Mouse (Mus musculus) layer of hippocampus, postnatal 36 days (tissue): ENCODE data around the gene Kif16b. TPM values are rescaled to one million over a fixed set of nuclear protein-coding genes. Genes with fewer than 3 reads are reported as not detected.

Experiments used
- DNase-seq, 2 experiments: peaks; one replicate each; pipeline ENCODE4 v3.0.0; 2022
- total RNA-seq, 2 experiments: library from RNA; stranded (reverse); gene quantifications; 2 replicates each; pipeline ENCODE4 v1.2.3; 2021

Kif16b gene
- 10 to 100 TPM in 1 of 2 experiments, 1 to 10 TPM in 1; 9.7 to 10.9 TPM for total RNA-seq

DNA sequence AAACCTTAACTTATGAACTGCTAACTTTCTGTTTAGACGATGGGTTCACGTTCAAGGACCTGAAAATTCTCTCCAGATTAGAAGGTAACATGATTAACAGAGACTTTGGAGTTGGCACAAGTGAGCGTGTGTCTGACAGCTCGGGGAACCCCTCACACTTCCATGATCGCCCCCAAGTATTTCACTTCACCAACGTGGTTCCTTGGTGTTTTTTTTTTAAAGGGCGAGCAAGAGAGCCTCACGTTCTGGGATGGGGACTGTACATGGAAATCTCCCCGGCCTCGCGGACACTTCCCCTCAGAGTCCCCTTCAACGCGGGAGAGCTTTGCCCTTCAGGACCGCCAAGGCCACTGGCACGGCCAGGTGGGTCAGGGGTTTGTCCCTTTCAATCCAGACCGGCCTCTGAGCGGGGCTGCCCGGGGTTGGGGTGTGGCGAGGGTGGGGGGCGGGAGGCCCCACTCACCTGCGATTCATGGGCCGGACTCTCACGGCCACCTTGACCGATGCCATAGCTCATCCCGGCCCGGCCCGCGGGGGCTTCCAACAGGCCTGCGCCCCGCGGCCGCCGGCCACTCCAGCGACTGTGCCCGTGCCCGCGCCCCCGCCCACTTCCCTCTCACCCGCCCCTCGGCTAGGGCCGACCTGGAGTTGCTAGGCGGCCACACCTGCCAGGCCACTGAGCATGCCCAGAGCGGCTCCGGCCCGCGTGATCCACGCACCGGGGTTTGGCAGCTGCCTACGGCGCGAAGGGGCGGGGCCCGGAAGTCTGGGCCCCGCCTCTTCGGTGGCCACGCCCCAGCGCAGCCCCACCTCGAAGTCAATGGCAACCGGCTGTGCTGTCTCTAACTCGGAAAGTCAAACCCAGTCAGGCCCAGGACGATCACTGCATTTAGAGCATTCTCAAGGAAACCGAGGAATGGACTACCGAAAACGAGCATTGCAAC, at the start of gene Kif16b:
Kif16b (minus strand) TSS at position 670 of the 944 bp plus-strand sequence.
- DNase-seq = peak; percentile 88

DNA sequence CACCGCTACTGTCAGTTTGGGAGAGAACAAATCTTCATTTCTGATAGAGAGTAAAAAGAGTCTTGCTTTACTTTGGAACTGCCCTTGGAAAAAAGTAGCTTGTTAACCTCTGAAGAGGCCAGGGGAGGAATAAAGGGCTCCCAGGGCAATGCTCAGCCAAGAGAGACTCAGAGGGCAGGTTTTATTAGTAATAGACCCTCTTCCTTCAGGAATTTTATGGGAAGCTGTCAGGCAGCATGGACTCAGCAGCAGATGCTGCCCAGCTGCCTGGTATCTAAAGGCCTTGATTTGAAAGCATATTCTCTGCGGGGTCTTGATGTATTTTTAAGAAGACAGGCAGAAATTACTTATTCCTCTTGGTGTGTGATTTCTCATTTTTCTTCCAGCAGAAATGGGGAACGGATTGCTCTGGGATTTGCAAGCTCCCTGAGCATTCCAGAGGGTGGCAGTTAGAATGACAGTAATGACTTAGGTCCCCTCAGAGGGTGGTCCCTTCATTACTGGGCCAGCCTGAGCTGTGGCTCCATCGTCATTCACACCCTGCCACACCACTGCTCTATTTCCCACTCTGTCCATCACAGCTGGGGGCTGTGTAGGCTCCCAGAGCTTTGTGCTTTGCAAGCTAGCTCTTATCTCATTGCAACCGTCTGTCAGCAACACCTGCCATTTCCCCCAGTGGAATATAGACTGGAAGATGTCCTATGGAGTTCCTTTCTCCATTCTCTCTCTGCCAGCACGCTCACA, 39.7 kb upstream of the Kif16b start:
- DNase-seq = no peak

DNA sequence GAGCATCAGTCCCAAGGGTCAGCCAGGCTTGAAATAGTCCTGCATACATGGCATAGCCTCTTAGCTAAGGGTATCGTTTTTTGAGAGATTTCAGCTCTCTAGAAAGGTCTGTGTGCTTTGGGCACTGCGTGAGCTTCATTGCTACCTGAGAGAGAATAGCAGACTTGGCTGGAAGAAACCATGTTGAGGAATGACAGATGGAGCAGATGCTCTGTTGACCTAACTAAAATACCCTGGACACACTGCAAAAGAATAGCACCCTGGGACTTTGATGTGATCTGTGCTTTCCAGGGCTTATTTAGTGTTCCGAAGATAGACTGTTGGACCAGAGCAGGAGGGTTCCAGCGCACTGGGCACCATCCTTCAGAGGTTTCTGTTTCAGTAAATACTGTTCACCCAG, 29.1 kb upstream of the Kif16b start:
- DNase-seq = no peak

DNA sequence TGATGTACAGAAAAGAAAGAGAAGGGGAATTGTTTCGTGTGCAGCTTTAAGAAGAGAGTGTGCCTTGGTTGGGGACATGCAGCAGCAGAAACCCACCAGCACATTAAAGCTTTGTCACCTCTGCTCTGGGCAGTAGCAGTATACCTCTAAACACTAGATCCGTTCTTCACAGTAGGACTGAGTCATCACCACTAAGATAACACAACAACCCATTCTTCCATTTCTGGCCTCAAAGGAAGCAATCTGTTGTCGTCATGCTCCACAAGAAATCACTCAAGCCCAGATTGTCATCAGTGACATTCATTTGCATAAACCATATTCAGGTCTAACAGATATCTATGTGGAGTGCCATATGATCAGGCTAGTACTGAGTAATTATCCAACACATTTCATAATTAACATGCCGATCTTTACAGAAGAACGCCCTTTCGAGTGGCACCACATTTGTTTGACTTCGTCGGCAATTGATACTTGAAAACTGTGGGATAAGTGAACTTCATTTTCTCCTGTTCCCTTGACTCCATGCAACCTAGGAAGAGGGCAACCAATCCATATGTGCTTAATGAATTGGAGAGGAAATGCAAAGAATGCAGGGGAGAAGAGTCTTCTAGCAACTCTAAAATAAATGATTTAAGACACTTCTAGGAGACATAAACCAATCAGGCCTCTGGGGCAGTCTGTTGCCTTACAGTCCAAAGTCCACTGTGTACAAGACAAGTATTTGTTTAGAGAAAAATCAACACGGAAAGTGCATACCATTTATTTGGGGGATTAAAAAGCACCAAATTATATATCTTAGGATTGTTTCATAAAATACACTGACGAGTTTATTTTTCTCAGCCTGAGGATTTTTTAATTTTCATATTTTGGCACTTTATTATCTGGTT, 28.1 kb upstream of the Kif16b start:
- DNase-seq = no peak

DNA sequence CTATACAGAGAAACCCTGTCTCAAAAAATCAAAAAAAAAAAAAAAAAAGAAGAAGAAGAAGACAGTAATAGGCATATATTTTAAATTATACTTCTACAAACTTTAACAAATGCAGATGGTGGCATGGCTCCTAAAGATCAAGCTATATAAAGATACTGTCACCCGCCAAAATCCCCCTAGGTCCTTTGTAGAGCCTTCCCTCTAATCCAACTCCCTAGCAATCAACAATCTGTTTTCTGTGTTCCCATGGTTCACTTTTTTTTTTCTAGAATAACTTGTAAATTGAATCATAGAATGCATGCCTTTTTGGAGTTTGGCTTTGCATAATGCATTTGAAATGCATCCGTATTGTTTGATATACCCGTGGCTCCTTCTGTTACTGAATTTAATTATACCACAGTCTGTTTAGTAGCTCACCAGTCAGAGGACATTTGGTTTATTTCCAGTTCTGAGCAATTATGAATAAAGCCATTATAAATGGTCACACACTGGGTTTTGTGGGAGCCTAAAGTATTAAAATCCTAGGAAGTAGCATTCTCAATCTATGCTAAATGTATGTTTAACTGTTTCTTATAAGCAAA, 9.6 kb upstream of the Kif16b start:
- no peak for DNase-seq

DNA sequence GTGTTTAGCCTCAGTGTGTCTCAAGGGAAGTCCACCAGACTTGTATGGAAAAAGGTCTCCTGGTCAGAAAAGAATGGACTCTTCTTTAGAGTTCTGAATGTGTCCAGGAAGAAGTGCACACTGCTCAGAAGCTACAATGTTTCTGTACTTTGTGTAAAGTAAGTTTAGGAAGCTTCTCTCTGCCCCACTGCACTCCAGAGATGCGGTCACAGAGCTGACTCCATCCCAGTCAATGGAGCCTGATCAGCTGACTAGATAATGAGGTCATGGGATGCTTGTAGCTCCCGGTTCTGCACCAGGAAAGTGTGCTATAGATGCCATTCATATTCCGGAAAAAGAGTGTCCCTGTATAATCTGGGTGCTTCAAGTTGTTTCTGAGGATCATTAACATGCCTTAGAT, 7.9 kb upstream of the Kif16b start:
- no peak for DNase-seq

DNA sequence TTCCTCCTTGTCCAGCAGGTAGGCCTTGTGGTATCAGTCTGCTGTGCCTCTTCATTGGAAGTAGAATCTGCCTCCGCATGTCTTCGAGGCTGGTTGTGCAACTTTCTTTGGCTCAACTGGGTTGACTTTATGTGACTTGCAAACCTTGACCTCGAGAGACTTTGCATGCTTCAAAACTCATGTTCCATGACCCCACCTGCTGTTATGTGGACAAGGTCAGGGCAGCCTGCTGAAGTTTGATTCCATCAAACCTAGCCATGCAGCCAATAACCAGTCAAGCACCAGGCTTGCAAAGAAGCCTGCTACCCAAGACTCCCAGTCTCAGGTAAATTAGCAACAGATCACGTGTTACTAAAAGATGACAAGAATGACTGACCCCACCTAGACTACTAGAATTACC, 5.7 kb upstream of the Kif16b start:
- no peak for DNase-seq

DNA sequence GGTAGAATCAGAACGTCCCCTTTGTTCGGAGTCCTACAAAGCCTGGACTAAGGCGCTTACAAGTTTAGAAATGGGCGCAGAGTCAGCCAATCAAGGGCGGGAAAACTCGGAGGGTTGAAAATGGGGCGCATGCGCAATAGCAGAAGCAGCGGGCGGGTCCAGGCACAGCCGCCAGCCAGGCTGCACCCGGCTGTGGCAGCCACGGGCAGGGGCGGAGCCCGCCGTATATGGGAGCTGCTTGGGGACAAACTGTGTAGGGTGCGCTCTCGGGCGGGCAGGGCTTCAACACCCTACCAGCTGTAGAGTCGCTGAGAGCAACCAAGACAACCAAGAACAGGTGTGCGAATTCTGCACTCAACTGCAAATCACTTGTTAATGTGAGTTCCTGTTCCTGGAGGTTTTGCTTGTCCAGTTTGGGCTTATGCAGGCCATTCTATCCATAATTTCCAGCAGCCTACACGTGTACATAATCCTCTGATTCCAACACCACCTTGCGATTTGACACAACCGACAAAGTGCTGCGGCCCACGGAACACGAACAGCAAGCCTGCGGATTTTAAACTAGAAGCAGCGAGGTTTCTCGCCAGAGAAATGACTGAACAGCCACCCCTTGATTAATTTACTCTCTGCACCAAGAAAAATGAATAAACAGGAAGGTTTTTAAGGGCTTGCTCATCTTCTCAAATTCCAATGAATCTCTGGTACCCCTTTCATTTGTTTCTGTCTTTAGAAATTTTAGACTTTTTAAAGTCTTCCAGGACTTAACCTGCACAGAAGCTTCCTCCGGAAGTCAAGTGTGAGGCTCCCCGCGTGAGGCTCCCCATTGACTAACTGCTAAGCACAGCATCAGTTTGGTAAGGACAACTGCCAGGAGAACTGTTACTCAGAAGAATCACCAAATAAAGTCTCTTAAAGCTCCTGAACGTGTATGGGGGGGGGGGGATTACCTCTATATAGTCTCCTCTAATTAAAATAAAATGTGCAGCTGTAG, 1.9 kb upstream of the Kif16b start:
- DNase-seq = peak; percentile 93 to 94

DNA sequence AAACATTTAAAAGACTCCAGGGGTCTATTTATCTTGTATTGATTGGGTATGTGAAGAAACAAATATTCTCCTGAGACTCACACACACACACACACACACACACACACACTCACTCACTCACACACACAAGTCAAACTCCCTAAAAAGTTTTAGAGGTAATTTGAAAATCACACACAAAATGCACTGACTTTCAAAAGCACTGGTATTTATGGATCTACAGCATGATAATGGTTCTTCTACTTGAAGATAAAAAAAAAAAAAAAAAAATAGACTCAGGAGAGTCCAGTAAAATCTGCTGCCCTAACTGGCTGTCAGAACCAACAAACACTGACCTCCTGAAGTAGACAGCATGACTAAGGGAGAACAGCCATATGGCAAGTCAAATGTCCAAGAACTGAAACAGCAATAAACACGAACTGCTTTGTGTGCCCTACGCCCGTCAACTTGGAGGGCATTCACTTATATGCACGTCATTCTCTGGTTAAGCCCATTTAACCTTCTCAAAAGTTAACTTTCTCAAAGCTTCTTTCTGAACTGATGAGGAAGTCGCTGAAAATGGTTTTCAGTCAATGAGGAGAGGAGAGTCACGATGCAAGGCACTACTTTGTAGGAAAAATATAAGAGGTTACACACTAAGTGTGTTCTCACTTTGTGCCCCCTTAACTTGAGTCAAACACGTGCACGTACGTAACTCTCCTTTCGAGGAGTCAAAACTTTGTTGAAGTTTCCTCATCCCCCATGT, 1.0 kb downstream of the Kif16b start:
- no peak for DNase-seq

DNA sequence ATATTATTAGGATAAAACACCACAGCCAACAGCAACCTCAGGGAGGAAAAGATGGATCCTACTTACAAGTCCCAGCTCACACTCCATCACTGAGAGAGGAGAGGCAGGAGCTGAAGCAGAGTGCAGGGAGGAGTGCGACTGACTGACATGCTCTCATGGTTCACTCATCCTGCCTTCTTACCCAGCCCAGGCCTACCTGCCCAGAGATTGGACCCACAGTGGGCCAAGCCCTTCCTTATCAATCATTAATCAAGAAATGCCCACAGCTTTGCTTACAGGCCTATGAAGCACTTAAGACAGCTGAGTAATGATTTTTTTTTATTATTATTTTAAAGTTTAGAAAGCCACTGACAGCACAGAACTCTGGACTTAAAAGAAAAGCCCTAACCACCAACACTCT, 7.6 kb downstream of the Kif16b start:
- no peak for DNase-seq

DNA sequence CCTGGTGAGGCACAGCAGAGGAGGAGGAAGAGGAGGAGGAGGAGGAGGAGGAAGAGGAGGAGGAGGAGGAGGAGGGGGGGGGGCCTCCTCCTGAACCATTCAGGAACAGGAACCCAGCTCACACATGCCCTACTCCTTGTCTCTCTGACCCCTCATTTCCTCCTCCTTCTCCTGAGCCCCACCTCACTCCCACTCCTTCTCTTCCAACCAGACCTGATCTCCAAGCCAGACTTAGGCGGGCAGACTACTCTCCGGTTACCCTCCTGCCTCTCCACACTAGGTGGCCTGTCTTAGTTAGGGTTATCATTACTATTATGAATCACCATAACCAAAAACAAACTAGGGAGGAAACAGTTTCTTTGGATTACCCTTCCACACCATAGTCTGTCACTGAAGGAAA, 10.0 kb downstream of the Kif16b start:
- DNase-seq = no peak

DNA sequence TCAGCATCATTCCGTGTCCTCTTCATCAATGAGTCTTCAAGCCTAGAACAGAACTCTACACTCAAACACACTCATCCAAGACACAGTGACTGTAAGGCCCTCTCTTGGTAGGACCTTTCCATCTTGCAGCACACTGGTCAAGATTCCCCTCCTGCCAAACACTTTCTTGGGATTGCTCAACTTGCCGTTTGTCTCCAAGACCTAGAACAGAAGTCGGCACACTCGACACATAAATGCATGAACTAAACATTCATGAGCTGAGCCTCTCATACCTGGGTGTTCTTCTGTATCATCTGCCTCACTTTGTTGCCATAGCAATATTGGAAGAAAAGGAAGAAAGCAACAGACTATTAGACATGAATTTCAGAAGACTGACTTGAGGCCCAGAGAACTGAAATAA, 16.9 kb downstream of the Kif16b start:
- no peak for DNase-seq

DNA sequence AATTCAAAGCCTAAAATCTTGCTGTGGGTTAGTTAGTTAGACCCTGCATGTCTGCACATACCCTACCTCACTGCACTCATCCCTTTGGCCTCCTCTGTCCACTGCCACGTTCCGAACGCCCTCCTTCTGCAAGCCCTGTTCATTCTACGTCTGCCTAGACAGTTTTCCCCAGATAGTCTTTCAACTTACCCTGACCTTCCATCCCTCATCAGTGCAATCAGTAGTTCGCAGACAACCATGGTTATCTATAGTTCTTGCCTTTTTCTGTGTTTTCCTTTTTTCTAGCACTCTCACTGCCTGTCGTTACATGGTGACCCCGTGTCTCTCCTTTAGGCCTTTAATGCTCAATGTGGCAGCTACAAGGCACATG, 17.7 kb downstream of the Kif16b start:
- no peak for DNase-seq

DNA sequence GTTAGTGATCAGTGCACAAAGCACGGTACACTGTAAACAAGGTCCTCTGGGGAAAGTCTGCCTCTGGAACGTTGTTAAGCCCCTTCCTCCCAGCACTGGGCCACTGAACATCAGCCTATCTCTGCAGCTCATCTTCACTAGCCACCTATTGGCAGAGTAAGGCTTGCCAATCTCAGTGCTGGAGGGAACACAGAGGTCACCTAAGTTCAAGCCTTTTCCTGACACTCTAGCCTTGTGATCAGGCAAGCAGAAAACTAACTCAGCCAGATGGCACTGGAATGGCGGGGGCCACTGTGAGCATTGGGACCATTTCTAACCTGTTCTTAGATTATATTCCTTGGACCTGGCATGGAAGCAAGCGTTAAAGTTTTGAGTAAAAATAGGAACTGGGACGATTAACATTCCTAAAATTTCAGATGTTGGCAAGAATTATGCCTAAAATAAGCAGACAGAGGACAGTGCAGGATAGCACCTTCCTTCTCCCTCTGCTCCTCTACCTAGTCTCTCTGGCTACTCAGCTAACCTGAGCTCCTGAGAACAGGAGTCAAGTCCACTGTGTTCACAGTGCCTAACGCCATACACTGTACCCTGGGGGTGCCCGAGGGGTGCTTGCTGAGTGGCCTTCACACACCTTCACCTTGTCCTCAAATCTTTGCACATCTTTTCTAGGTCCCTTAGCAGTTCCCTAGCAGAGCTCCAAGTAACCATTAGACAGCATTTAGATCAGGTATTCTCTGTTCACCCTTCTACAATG, 18.3 kb downstream of the Kif16b start:
- DNase-seq = no peak

DNA sequence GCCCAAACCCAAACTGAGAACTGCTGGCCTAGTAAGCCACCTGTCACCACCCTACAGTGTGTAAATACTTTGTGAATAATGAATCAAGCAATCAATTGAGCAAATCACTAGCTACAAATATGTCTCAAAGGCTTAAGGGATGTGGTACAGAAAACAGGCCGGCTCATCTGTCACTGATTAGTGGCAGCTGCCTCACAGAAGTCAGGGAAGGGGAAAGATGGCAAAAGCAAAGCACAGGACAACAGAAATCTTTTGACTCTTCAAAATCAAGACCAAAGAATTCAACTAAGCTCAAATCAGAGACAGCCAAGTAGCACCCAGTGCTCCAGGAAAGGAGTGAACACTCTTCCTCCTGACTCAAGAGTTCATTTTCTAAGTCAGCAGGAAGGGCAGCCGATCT, 18.9 kb downstream of the Kif16b start:
- no peak for DNase-seq

DNA sequence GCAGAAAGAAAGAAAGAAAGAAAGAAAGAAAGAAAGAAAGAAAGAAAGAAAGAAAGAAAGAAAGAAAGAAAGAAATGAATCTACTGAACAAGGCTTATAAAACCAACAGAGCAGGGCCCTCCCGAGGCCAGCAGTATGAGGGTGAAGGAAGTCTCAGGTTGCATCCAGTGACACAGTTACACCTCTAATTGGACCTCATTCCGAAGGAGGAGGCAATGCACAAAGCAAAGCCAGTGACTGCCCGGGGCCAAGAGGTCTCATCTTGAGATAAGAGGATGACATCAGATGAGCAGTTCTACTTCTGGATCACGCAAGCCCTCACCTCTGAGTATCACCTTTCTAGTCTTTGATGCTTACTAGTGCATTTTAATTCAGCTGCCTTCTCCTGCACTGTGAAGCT, 20.2 kb downstream of the Kif16b start:
- no peak for DNase-seq

DNA sequence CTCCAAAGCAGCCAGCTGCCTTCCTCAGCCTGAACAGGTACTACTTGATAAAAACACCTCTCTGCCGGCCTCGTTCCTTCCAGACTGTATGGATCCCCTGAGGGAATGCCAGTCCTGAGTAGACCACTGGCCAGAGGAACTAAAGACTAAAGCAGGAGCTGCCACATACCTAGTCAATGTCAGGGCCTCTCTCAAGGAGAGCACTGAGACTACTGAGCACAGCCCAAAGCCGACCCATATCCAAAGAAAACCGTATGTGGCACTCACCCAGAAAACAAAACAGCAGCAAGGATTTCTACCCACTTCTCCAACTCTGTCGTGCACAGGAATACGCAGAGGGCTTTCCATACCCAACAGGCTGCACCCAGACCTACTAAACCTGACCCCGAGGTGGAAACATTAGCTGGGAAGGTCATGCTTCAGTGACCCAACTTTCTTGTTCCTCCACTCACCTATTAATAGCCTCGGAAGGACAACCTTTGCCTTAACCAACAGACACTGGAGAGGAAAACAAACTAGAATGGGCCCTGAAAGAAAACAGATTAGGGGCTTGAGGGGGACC, 22.0 kb downstream of the Kif16b start:
- DNase-seq = no peak

DNA sequence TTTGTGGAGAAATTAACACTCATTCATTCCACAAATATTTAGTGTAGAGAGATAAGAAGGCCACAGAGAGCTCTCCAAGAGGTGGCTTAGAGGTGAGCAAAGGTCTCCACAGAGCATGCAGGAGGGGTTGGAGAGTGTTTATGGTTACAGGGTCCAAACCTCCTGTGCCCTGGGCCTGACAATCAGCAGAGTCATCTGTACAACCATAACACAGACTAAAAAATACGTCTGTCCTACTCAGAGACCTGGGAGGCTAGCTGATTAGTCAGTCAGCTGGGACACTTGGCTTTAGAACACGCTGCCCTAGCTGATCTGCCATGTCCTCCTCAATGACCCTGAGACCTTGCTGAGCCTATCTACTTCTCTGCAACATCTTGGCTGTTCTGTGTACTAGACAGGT, 24.7 kb downstream of the Kif16b start:
- no peak for DNase-seq

DNA sequence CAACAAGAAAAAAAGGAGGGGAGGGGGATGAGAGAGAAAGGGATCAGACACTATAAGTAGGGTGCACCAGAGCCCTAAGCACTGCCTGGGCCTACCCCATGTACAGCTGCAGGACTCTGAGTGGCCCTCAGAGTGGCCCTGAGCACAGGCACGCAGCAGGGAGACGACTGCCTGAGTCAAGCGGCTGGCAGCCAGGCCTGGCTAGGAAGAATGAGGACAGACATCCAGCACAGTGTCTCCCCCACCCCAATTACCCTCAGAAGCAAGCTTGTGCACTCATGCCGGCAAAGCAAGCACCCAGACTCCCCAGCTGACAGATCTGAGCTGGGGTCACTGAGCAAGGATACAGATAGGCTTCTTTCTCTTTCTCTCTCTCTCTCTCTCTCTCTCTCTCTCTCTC, 25.4 kb downstream of the Kif16b start:
- no peak for DNase-seq
